Mouse (Mus musculus) spleen, postnatal 36 days (tissue): Measurements from ENCODE around the gene Rcn1.

Source experiments
- DNase-seq, 2 experiments: peaks; one replicate each; pipeline ENCODE4 v3.0.0; 2022; ENCODE audit warnings: low spot score in 2 of 2, mixed read lengths in 1 of 2

The Rcn1 gene

DNA sequence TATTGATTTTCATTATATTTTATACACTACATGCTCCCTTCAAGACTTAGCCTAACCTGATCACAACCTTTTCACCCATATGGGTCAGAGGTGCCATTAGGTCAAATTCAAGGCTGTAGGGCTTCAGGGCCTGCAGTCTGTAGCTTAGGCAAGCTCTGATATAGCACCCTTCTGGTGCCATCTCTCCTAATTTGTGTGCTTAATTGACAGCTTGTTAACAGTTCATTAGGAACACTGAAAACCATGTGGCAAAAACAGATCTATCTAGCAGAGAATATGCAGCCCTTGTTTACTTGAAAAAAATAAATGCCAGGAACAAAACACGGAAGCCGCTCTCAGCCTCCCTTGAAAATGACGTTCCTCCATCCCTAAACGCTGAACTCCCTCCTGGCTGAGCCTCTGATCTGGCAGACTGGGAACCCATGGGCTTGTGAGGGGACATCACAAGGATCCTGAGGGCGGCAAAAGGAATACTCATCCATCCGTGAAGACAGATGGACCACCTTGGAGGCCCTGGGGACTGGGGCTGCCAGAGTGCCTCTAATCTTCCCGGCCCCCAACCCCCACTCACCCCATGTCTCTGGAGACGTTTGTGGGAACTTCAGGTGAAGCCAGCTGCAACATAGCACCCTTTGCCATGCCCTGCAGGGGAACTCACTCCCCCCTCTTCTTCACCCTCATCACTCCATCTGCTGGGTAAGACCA, 61.8 kb downstream of the Rcn1 start:
- no peak for DNase-seq

- no peak for DNase-seq
Observed at GRCm38 (mm10) chr2:105336314-105337027, 62.6 kb downstream of the Rcn1 start.
